Mouse (Mus musculus) G1E (cell line): ENCODE results near the gene Ramp2.

Experiments
- CTCF ChIP-seq: IDR thresholded peaks from 2 replicates; pipeline ENCODE4 v1.5.1; 2012; ENCODE audit warnings: low read depth, low read length, inconsistent platforms, mixed read lengths
- GATA1 ChIP-seq: IDR thresholded peaks from 2 replicates; pipeline ENCODE4 v1.6.1; 2012; ENCODE audit warnings: borderline replicate concordance, low read length, inconsistent platforms, mixed read lengths
- GATA2 ChIP-seq: IDR thresholded peaks from 2 replicates; pipeline ENCODE4 v1.6.1; 2012; ENCODE audit warnings: low read depth, low read length, inconsistent platforms, borderline replicate concordance
- POLR2AphosphoS5 ChIP-seq: IDR thresholded peaks from 2 replicates; pipeline ENCODE4 v1.6.1; 2012; ENCODE audit warnings: low read depth, low read length, inconsistent platforms; ENCODE audit not compliant: insufficient replicate concordance
- TAL1 ChIP-seq: conservative IDR thresholded peaks from 2 replicates; pipeline ENCODE4 v1.6.1; 2012; ENCODE audit warnings: low read depth, low read length, inconsistent platforms, mixed read lengths

DNA sequence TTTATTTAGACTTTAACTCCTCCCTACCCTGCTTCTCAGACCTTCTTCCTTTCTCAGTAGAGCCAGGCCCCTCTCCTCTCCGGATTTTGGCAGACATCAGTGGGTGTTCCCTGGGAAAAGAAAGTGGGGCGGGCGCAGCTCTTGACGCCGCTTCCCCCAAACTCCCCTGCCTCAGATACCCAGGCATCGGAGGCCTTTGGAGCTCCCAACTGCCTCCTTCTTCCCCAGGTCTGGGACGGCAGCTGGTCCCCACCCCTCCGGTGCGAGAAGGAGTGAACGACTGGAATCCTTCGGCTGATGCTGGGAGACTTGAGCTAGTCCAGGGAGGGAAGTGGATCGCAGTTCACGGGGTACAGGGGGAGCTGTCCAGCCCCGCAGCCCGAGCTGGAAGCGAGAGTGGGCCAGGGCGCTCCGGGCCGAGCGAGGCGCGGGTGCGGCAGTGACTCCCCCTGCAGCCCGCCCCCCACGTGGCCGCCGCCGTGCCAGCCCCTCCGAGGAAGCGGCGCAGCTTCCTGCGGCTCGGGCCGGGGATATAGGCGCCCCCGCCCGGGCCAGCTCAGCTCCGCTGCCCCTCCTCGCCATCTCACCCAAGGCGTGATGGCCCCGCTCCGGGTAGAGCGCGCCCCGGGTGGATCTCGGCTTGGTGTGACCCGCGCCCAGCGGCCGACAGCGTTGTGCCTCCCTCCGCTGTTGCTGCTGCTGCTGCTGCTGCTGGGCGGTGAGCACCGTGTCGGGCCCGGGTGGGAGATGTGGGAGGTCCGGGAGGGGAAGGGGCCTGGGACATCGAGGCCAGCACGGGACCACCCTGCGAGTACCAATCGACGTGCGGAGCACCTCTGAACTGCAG is at the start of gene Ramp2:
- no peak for TF ChIP-seq GATA1
- no peak for TF ChIP-seq CTCF
- TF ChIP-seq GATA2 = no peak
- TF ChIP-seq TAL1 = no peak
- no peak for TF ChIP-seq POLR2AphosphoS5
